Mouse (Mus musculus): ENCODE measurements around the gene Polm. TPM values are rescaled to one million over a fixed set of nuclear protein-coding genes. Genes with fewer than 3 reads are reported as not detected.

Polm gene
- 43.6 and 67.8 TPM in 2 replicates for polyA plus RNA-seq (2012)

DNA sequence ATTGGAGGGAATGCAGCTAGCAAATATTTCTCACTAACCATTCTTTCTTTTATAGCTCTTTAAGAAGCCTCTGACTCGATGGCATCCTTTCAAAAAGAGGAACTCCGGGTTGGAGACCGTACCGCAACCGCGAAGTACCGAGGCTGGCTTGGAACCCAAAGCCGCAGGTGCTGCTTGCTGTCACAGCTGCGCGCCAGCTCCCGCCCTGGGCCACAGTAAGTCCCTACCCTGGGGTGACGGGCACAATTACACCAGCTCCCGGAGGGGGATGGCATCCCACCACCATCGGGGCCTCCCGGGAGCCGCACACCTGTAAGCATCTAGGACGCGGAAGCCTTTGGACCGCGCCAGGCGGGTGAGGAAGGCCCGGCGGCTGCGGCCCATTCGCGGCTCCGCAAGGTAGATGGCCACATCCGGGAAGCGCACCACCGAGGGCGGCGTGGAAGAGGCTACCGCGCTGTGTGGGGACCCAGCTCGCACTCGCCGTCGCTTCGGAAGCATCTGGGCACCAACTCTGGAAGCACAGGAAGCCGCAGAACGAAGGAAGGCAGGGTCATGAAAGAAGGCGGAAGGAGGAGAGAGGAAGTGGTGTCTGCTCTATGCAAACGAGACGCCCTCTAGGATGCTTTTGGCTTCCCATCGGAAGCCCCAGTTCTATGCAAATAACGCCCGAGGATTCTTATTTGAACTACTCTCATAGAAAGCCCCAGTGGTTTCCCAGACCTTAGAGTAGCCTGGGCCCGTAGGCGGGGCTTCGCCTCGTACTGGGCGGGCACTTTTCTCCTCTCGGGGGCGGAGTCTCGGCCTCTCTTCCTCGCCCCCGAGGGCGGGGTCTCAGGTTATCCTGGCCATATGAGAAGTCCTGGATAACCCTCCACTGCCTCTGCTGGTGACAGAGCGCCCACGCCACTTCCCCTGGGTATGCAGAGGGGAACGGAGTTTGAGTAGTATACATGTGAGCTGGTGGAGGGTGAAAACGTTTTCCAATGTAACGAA lies at the start of gene Polm:
Gene Polm, minus strand, starts transcription at position 766 of the 996 bp plus-strand sequence.
- TF ChIP-seq GATA1 (IDR thresholded peaks at IDR 0.05; ENCODE audit: low read length): no peak

DNA sequence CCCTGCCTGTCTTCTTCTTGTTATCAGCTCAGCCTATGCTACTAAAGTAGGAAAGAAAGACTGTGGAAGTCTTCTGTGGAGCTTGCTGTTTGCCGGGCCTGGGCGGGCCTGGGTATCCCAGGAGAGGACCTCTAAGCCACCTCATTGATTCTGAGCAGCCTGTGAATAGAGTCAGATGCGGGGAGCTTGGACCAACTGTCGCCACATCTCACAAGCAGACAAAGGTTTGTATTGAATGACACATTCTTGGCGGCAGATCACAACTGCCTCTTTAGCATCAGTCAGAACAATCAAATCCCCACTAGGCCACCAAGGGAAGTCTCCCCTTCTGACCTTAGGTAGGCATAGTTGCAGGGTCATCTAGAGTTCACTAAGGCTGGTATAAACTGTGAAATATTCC lies 49.4 kb upstream of the Polm start:
- TF ChIP-seq GATA1 (IDR thresholded peaks at IDR 0.05; ENCODE audit: low read length): no peak

DNA sequence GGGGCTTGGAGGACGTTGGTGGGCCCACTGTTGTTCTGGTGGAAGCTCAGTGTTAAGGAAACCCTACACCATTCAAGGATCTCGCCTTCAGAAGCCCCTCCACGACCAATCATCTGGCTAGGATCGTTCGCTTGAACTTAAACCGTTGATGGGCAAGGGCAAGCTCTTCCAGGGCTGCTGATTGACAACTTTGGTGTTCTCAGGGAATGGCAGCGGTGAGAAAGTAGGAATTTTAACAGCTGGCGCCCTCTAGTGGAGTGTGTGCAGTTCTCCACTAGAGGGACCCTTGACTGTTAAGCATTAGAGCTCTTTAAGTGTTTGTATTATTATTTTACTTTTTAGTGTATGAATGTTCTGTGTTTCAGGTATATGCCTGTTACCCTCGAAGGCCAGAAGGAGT lies 48.4 kb upstream of the Polm start:
- TF ChIP-seq GATA1 (IDR thresholded peaks at IDR 0.05; ENCODE audit: low read length): no peak

DNA sequence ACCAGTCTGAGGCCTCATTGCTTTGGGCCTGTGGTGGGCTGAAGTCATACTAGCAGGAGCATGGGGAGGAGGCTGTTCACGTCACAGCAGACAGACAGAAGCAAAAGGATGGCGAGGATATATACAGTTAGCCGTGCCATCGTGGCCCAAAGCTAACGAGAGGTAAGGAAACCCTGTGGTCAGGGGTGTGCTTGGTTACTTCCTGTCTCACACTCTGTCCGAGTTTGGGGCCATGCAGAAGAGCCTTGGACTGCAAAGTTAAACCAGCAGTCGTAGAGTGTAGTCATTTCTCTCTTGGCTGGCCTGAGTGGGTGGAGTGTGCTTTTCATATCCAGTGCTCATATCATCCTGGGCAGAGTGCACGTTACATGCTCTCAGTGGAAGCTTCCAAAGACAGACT lies 44.7 kb upstream of the Polm start:
- TF ChIP-seq GATA1 (IDR thresholded peaks at IDR 0.05; ENCODE audit: low read length): no peak

DNA sequence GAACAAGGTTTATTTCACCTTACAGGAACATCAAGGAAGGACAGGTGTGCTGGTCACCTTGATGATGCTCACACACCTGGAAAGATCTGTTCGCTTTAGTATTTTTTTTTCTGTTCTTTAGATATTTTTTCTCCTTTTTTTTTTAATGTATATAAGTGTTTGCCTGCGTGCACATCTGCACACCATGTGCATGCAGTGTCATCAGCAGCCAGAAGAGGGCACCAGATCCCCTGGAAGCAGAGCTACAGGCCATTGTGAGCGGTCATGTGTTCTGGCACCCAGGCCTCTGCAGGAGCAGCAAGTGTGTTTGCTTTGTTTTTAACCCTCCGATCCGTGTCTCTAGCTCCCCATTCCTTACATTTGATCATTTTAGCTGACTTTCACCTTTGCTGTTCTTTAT lies 42.1 kb upstream of the Polm start:
- TF ChIP-seq GATA1 (IDR thresholded peaks at IDR 0.05; ENCODE audit: low read length): no peak

DNA sequence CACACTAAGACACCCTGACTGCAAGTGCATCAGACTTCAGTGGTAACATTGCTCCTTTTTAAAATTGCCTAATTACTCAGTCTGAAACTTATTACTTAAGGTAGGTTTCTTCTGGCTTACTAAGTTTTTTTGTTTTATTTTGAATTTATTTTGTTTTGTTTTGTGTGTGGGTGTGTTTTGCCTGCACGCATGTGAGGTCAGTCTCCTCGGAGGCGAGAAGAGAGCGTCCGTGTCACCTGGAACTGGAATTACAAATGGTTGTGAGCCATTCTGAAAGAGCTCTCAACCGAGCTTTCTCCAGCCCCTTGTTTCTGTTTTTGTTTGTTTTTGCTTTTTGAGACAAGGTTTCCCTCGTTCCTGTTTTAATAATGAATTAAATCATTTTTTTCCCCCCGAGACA lies 40.8 kb upstream of the Polm start:
- no peak for TF ChIP-seq GATA1 (IDR thresholded peaks at IDR 0.05; ENCODE audit: low read length)

DNA sequence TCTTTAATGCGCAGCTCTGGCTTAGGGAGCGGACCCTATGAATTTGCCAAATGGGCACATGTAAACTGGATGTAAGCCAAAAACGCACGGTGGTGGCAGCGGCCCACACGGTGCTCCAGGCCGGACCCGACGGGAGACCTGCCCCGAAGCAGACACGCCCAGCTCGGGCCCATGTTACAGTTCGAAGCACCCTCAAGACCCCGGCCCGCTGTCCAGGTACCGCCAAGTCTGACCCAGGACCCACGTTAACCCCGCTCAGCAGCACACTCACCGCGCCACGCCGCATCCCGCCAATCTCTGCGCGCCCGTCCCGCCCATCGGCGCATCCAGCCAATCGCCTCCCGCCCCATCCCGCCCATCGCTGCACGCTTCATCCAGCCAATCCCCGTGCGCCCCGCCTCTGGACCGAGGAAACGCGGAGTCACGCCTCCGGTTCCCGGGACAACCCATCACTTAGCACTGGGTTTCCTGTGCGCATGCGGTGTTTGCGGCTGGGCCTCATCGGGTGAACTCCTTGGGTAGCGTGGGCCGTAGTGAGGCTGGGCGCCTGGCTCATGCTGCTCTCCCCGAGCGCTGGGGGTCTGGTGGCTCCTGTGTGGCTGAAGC lies 40.2 kb upstream of the Polm start, which contains the start of gene Pold2:
Gene Pold2, minus strand, starts transcription at position 372 of the 606 bp plus-strand sequence.
- no peak for TF ChIP-seq GATA1 (IDR thresholded peaks at IDR 0.05; ENCODE audit: low read length)

DNA sequence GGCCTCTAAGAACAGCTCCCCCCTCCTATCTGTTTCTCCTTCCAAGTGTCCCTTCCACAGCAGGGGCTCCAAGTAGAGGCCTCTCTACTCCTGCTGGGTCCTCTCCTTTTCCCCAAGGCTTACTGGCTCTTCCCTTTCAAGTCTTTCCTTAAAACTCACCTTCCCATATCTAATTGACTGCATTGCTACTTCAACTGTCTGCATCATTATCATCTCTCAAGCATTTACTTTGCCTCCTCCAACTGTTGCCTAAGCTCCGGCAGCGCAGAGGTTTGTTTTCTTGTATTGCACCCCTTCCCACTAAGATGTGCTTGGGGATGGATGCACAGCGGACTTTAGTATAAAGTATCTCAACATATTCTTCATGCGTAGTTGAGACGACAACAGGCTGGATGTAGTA lies 39.6 kb upstream of the Polm start:
- no peak for TF ChIP-seq GATA1 (IDR thresholded peaks at IDR 0.05; ENCODE audit: low read length)

DNA sequence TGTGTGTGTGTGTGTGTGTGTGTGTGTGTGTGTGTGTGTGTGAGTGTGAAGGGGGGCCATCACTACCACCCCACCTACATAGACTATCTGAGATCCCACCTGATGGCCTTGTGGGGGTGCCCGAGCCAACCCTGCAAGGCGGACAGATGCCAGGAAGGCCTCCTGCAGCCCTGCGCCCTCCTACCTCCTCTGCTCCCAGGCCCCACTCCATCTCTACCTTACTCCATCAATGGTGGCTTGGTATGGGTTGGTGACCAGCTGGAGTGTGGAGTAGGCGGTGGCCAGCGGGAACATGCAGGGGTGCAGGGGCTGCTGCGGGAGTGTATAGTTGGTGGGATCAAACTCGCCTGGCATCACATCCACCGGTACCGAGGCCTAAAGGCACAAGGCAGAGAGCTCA lies 35.4 kb upstream of the Polm start:
- no peak for TF ChIP-seq GATA1 (IDR thresholded peaks at IDR 0.05; ENCODE audit: low read length)

DNA sequence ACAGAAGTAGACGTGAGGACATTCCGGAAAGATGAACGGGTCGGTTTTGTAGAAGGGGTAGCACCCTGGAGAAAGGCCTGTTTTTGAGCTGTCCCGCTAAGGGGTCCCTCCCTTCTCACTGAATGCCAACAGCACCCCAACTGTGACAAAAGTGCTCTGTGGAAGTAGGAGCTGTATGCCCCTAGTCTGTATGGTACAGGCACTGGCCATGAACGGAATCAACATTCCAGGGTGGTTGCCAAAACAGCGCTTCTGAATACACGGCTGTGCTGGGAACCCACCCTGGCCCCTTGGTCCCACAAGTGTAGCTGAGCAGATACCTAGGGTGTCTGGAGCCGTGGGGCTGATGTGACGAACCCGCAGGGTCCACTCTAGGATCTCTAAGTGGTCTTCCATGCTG lies 34.9 kb upstream of the Polm start:
- TF ChIP-seq GATA1 (IDR thresholded peaks at IDR 0.05; ENCODE audit: low read length): no peak

DNA sequence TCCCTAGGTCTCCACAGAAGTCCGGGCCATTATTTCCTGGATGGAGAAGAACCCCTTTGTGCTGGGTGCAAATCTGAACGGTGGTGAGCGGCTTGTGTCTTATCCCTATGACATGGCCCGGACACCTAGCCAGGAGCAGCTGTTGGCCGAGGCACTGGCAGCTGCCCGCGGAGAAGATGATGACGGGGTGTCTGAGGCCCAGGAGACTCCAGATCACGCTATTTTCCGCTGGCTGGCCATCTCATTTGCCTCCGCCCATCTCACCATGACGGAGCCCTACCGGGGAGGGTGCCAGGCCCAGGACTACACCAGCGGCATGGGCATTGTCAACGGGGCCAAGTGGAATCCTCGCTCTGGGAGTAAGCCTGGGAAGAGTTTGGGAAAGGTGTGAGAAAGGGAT lies 32.3 kb upstream of the Polm start:
- no peak for TF ChIP-seq GATA1 (IDR thresholded peaks at IDR 0.05; ENCODE audit: low read length)

DNA sequence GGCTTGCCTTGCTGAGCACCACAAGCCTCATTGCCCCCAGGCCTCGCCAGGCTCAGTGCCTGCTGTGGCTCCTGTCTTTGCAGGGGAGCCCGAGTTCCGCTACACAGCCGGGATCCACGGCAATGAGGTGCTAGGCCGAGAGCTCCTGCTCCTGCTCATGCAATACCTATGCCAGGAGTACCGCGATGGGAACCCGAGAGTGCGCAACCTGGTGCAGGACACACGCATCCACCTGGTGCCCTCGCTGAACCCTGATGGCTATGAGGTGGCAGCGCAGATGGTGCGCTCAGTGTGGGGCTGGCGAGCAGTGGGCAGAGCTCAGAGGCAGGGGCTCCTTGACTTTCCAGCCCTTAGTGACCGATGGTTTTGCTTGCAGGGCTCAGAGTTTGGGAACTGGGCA lies 31.5 kb upstream of the Polm start:
- TF ChIP-seq GATA1 (IDR thresholded peaks at IDR 0.05; ENCODE audit: low read length): no peak

DNA sequence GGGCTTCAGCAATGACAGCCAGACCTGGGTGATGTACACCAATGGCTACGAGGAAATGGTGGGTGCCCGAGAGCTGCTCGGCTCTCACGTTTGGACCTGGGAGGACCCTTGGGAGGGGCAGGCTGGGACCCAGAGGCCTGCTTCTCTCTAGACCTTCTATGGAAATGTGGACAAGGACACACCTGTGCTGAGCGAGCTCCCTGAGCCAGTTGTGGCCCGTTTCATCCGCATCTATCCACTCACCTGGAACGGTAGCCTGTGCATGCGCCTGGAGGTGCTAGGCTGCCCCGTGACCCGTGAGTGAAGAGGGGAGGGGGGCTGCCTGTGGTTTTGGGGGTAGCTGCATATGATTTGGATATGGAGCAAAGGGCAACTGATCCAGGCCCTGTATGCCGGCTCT lies 30.5 kb upstream of the Polm start:
- no peak for TF ChIP-seq GATA1 (IDR thresholded peaks at IDR 0.05; ENCODE audit: low read length)

DNA sequence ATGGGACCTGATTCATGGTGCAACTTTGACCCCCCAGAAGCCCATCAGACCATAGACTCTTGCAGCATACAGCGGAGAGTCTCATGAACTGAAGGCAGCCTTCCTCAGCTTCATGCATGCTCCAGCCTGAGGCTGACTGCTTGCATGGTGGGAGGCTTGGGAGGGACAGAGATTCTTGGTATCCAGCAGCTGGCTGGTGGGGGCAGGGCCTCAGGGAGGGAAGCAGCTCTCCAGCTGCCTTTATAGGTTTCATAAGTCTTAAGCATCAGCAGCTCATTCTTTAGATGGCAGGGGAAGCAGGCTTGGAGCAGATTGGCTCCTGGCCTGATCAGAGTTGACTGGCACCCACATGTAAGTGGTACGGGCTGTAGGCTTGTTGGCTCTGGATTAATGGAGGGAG lies 29.4 kb upstream of the Polm start:
- TF ChIP-seq GATA1 (IDR thresholded peaks at IDR 0.05; ENCODE audit: low read length): no peak

DNA sequence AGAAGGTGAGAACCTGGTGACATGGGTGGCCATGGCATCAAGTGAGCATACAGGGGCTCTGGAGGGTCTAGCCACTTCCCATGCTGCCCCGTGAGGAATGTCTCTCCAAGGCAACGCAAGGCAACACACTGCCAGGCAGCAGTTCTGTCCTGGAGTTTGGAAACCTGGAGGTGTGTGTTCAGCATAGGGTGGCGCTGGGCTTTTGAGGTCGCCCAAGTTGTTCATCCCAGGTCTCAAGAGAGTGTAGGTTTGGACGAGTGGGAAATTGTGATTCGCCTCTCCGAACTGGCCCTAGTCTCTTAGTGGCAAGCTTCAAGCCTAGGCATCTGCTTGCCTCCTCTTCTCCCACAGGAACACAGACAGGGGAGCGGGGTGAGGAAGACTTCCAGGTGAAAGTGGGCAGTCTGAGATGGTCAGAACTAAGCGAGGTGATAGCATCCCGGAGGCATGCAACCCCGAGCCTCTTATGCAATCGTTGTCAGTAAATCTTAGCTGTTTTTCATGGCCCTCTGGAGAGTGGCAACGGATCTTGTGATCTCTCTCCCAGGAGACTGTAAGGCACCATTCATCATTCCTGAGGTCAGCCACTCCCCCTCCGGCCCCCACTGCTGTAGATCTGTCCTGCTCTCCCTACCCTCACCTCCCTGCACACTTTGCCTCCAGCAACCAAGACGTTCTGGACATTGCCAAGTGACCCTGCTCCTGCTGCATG lies 24.7 kb upstream of the Polm start:
- no peak for TF ChIP-seq GATA1 (IDR thresholded peaks at IDR 0.05; ENCODE audit: low read length)

Measured in G1E-ER4 (cell line).